Mouse (Mus musculus): ENCODE measurements around the gene 1700029H14Rik. TPM values are rescaled to one million over a fixed set of nuclear protein-coding genes. Genes with fewer than 3 reads are reported as not detected.

Gene 1700029H14Rik
- polyA plus RNA-seq, 1 experiment from 2014 or later = not detected

DNA sequence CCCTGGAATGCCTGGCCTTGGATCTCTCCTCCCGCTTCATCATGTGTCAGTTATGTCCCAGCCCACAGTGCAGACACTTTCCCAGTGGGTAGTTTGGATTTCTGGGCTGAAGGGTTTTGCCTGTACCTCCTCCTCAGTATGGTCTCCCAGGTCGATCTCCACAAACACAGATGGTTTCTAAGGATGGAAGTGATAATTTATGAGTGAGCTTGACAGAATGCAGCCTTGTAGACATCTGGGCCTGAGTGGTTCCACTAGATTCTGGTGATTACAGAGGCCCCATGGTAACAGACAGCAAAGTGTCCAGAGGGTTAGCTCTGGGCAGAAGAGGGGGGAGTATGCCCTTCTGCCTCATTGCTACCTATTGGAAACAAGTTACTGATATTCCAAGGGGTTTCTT is 4.7 kb downstream of the 1700029H14Rik start:
- WGBS (ENCODE audit: insufficient replicate concordance) = 50% methylated on average over 2 of the region's 2 CpGs
- Histone ChIP-seq H3K36me3 (ENCODE audit: control insufficient read depth, insufficient read depth) (no peaks in the 10 kb centered on the region), H3K4me2 (ENCODE audit: low read depth, low read length) (no peak overlapping the region), H3K4me1 (ENCODE audit: control insufficient read depth, low read depth, low read length) (no peaks in the 10 kb centered on the region), H3K9me3 (replicated peaks; ENCODE audit: control insufficient read depth, low read length) (no peaks in the 10 kb centered on the region), H3K27me3 (ENCODE audit: control insufficient read depth, insufficient read depth, low read depth, low read length) (no peaks in the 10 kb centered on the region), H3K9ac (ENCODE audit: low read depth, low read length) (no peak overlapping the region), H3K4me3 (ENCODE audit: low read depth, low read length) (no peak overlapping the region), H3K27ac (ENCODE audit: low read length) (no peak overlapping the region)
- ATAC-seq (ENCODE audit: low read depth) = no peak

DNA sequence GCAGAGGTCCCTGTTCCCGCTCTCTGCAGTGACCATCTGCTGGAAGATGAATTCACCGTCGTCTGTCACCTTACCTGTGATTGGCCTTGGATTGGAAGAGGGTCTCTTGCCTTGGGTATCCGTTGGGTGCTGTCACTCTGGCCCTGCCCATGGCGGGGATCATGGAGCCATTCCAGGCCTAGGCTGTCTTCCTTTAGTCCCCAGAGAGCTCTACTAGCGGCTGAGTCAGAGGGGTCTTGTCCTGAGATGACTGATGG is 10.8 kb downstream of the 1700029H14Rik start:
- Histone ChIP-seq H3K4me3 (ENCODE audit: low read depth, low read length) (no peak overlapping the region), H3K27me3 (ENCODE audit: control insufficient read depth, insufficient read depth, low read depth, low read length) (no peaks in the 10 kb centered on the region), H3K4me1 (ENCODE audit: control insufficient read depth, low read depth, low read length) (no peaks in the 10 kb centered on the region), H3K9ac (ENCODE audit: low read depth, low read length) (no peak overlapping the region), H3K4me2 (ENCODE audit: low read depth, low read length) (no peak overlapping the region), H3K27ac (ENCODE audit: low read length) (no peak overlapping the region), H3K9me3 (replicated peaks; ENCODE audit: control insufficient read depth, low read length) (no peaks in the 10 kb centered on the region), H3K36me3 (ENCODE audit: control insufficient read depth, insufficient read depth) (no peaks in the 10 kb centered on the region)
- ATAC-seq (ENCODE audit: low read depth) = no peak
- WGBS (ENCODE audit: insufficient replicate concordance) = 70% methylated on average over 6 of the region's 6 CpGs

DNA sequence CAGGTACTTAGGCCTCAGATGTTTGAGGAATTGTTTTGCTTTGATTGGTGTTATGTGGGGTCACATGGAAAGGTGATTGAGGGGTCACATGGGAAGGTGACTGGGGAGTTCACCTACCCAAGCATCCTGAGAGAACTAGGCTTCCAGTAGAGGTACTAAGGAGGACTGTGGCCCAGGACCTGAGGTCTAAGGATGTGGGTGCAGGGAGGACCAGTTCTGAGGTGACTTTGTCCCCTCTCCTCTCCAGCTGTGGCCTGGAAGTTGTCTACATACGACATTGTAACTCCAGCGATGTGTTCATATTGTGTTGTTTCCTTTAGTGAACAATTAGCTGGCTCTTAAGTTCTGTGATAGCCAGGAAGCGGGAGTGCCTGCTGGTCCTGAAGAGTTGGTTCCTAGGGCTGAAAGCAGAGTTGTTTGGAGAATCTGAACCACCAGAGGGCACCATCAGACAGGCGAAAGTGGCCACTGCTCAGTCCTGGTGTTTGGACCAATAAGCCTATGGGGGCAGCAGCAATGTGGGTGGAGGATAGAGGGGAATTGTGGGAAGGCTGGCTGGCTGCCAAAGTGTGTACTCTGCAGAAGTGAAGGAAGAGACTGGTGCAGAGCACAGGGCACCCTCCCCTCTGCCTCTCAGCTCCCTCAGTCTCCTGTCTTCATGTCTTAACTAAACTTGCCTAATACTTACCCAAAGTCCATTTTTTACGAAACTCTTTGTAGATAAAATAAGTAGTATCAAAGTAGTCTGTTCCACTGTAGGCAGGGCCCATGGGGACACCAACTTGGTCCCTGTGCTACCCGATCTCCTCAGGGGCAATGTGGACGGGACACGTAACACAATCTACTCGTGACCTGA is 11.3 kb downstream of the 1700029H14Rik start:
- Histone ChIP-seq H3K4me1 (ENCODE audit: control insufficient read depth, low read depth, low read length) (no peaks in the 10 kb centered on the region), H3K4me3 (ENCODE audit: low read depth, low read length) (no peak overlapping the region), H3K4me2 (ENCODE audit: low read depth, low read length) (no peak overlapping the region), H3K9me3 (replicated peaks; ENCODE audit: control insufficient read depth, low read length) (no peaks in the 10 kb centered on the region), H3K9ac (ENCODE audit: low read depth, low read length) (no peak overlapping the region), H3K27me3 (ENCODE audit: control insufficient read depth, insufficient read depth, low read depth, low read length) (no peaks in the 10 kb centered on the region), H3K27ac (ENCODE audit: low read length) (no peak overlapping the region), H3K36me3 (ENCODE audit: control insufficient read depth, insufficient read depth) (no peaks in the 10 kb centered on the region)
- ATAC-seq (ENCODE audit: low read depth) = peak; percentile 84
- WGBS (ENCODE audit: insufficient replicate concordance) = 48% methylated on average over 9 of the region's 9 CpGs

DNA sequence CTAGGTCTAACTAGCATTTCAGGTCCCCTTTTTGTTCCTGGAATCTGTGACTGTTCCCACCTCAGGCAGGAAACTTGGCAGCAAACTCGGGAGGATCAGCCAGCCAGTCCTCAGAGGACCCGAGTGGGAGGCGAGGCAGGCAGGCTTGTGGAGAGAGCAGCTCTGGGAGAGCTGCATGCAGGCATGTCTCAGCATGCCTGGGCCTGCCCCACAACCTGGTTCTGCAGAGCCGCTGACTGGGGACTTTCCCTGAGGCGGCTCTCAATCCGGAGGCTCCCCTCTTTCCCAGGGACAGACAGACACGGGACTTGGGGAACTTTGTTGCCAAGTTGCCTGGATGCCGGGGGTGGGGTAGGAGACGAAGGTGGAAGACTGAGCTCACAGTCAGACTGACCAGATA is 13.4 kb downstream of the 1700029H14Rik start:
- no peak overlapping the region for H3K4me3 ChIP-seq (ENCODE audit: low read depth, low read length)
- ATAC-seq (ENCODE audit: low read depth) = no peak
- WGBS (ENCODE audit: insufficient replicate concordance) = 49% methylated on average over 9 of the region's 9 CpGs
- H3K36me3 ChIP-seq (ENCODE audit: control insufficient read depth, insufficient read depth) = no peaks in the 10 kb centered on the region
- H3K4me1 ChIP-seq (ENCODE audit: control insufficient read depth, low read depth, low read length) = no peaks in the 10 kb centered on the region
- no peaks in the 10 kb centered on the region for H3K9me3 ChIP-seq (replicated peaks; ENCODE audit: control insufficient read depth, low read length)
- H3K9ac ChIP-seq (ENCODE audit: low read depth, low read length) = no peak overlapping the region
- H3K27me3 ChIP-seq (ENCODE audit: control insufficient read depth, insufficient read depth, low read depth, low read length) = no peaks in the 10 kb centered on the region
- H3K4me2 ChIP-seq (ENCODE audit: low read depth, low read length) = no peak overlapping the region
- no peak overlapping the region for H3K27ac ChIP-seq (ENCODE audit: low read length)

DNA sequence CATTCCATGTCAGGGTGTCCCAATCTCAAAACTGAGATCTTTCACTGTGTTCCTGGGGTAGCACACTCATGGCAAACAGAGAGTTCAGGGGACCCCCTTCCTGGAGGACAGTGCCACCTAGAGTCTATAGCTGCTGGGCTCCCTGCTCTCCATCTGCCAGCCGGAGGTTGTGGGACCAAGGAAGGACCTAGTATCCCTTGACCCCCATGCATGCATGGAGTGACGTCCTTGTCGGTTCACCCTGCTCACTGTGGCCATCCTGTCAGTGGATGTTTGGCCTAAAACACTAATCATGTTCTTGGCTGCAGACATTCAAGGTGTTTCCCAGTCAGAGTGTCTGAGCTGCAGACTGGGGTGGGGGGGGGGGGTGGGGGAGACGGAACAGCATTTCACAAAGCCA is 14.0 kb downstream of the 1700029H14Rik start:
- Histone ChIP-seq H3K4me3 (ENCODE audit: low read depth, low read length) (no peak overlapping the region), H3K9ac (ENCODE audit: low read depth, low read length) (no peak overlapping the region), H3K27ac (ENCODE audit: low read length) (no peak overlapping the region), H3K9me3 (replicated peaks; ENCODE audit: control insufficient read depth, low read length) (no peaks in the 10 kb centered on the region), H3K36me3 (ENCODE audit: control insufficient read depth, insufficient read depth) (no peaks in the 10 kb centered on the region), H3K4me1 (ENCODE audit: control insufficient read depth, low read depth, low read length) (no peaks in the 10 kb centered on the region), H3K4me2 (ENCODE audit: low read depth, low read length) (no peak overlapping the region), H3K27me3 (ENCODE audit: control insufficient read depth, insufficient read depth, low read depth, low read length) (no peaks in the 10 kb centered on the region)
- no peak for ATAC-seq (ENCODE audit: low read depth)
- 43% methylated on average over 4 of the region's 4 CpGs for WGBS (ENCODE audit: insufficient replicate concordance)

DNA sequence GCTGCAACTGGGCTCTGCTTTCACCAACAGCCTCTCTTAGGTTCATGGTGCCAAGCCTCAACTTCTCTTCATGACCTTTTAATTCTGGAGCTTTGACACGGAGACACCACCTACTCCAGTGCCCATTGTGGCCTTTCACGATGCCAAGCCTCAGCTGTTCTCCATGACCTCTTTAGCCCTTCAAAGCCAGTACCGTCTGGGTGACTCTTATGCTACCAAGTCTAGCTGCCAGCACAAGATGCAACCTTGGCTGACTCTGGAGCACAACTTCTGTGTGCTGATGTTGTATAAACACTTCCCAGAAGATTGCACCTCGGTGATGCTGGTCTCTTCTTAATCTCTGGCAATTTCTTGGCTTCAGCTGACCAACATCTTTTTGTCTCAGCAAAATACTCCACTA is 15.8 kb downstream of the 1700029H14Rik start:
- Histone ChIP-seq H3K9me3 (replicated peaks; ENCODE audit: control insufficient read depth, low read length) (no peaks in the 10 kb centered on the region), H3K36me3 (ENCODE audit: control insufficient read depth, insufficient read depth) (no peaks in the 10 kb centered on the region), H3K27me3 (ENCODE audit: control insufficient read depth, insufficient read depth, low read depth, low read length) (no peaks in the 10 kb centered on the region), H3K4me2 (ENCODE audit: low read depth, low read length) (no peak overlapping the region), H3K4me1 (ENCODE audit: control insufficient read depth, low read depth, low read length) (no peaks in the 10 kb centered on the region), H3K9ac (ENCODE audit: low read depth, low read length) (no peak overlapping the region), H3K27ac (ENCODE audit: low read length) (no peak overlapping the region), H3K4me3 (ENCODE audit: low read depth, low read length) (no peak overlapping the region)
- ATAC-seq (ENCODE audit: low read depth) = no peak
- WGBS (ENCODE audit: insufficient replicate concordance) = 61% methylated on average over 4 of the region's 4 CpGs

DNA sequence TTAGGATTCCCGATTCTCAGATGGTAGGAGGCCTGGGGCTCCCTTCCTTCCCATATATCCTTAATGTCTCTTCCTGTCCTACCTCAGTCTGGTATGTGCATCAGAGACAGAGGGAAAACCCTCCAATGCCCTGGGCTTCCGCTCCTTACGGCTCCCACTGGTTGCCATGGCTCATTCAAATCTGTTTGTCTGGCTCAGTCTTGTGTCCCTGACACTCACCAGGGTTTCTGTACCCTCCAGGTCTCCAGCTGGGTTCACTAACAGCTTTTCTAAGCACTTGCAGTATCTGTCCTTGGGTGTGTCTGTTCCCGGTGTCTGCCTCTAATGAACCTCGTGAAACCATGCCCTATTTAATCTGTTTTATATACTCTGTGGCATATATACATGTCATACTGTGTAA is 20.7 kb downstream of the 1700029H14Rik start:
- no peaks in the 10 kb centered on the region for H3K4me1 ChIP-seq (ENCODE audit: control insufficient read depth, low read depth, low read length)
- H3K4me3 ChIP-seq (ENCODE audit: low read depth, low read length) = no peak overlapping the region
- H3K4me2 ChIP-seq (ENCODE audit: low read depth, low read length) = no peak overlapping the region
- H3K36me3 ChIP-seq (ENCODE audit: control insufficient read depth, insufficient read depth) = no peaks in the 10 kb centered on the region
- ATAC-seq (ENCODE audit: low read depth) = no peak
- H3K27me3 ChIP-seq (ENCODE audit: control insufficient read depth, insufficient read depth, low read depth, low read length) = no peaks in the 10 kb centered on the region
- no peak overlapping the region for H3K9ac ChIP-seq (ENCODE audit: low read depth, low read length)
- no peaks in the 10 kb centered on the region for H3K9me3 ChIP-seq (replicated peaks; ENCODE audit: control insufficient read depth, low read length)
- WGBS (ENCODE audit: insufficient replicate concordance) = 59% methylated on average over 5 of the region's 5 CpGs
- H3K27ac ChIP-seq (ENCODE audit: low read length) = no peak overlapping the region

DNA sequence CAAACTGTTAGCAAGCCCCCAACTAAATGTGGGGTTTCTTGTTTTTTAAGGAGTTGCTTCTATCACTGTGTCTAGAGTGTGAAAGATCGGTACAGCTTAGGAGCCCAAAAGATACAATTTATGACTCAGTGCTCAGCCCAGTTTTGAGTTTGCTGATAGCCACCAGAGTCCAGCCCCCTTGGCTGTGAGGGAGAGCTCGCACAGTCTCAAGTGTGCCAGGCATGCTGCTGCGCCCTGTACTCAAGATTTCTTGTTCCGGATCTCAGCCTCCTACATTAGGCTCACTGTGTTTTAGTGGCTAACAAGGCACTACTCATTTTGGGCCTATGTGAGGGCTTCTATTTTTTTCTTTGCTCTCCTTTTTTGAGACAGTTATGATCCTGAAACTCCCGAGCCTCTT is 22.1 kb downstream of the 1700029H14Rik start:
- no peak for ATAC-seq (ENCODE audit: low read depth)
- H3K36me3 ChIP-seq (ENCODE audit: control insufficient read depth, insufficient read depth) = no peaks in the 10 kb centered on the region
- H3K9ac ChIP-seq (ENCODE audit: low read depth, low read length) = no peak overlapping the region
- WGBS (ENCODE audit: insufficient replicate concordance) = 60% methylated on average over 5 of the region's 5 CpGs
- H3K27me3 ChIP-seq (ENCODE audit: control insufficient read depth, insufficient read depth, low read depth, low read length) = no peaks in the 10 kb centered on the region
- no peak overlapping the region for H3K27ac ChIP-seq (ENCODE audit: low read length)
- no peak overlapping the region for H3K4me2 ChIP-seq (ENCODE audit: low read depth, low read length)
- no peaks in the 10 kb centered on the region for H3K4me1 ChIP-seq (ENCODE audit: control insufficient read depth, low read depth, low read length)
- no peak overlapping the region for H3K4me3 ChIP-seq (ENCODE audit: low read depth, low read length)
- H3K9me3 ChIP-seq (replicated peaks; ENCODE audit: control insufficient read depth, low read length) = no peaks in the 10 kb centered on the region

DNA sequence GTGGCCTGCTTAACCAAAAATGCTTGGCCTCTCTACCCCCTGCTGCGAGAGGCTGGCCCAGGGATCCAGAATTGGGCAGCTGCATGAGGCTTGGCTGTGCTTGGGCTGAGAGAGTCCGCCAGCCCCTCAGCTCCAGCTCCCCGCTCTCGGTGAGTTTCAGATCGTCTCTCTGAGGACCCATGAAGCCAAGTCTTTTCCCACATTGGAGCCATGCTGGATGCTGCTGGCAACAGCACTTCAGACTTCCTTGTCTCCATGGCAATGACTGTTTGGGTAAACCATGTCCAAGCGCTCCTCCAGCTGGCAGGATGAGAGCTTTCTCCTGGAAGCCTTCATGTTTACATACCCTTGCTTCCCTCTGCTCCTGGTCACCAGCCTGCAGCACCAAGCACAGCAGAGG is 23.4 kb downstream of the 1700029H14Rik start:
- Histone ChIP-seq H3K9ac (ENCODE audit: low read depth, low read length) (no peak overlapping the region), H3K27me3 (ENCODE audit: control insufficient read depth, insufficient read depth, low read depth, low read length) (no peaks in the 10 kb centered on the region), H3K36me3 (ENCODE audit: control insufficient read depth, insufficient read depth) (no peaks in the 10 kb centered on the region), H3K4me3 (ENCODE audit: low read depth, low read length) (no peak overlapping the region), H3K4me2 (ENCODE audit: low read depth, low read length) (no peak overlapping the region), H3K9me3 (replicated peaks; ENCODE audit: control insufficient read depth, low read length) (no peaks in the 10 kb centered on the region), H3K4me1 (ENCODE audit: control insufficient read depth, low read depth, low read length) (no peaks in the 10 kb centered on the region), H3K27ac (ENCODE audit: low read length) (no peak overlapping the region)
- no peak for ATAC-seq (ENCODE audit: low read depth)
- 56% methylated on average over 6 of the region's 6 CpGs for WGBS (ENCODE audit: insufficient replicate concordance)

Measured in liver, embryonic 16.5 days (tissue).